Mouse (Mus musculus): ENCODE data around the gene Prkn. TPM values are rescaled to one million over a fixed set of nuclear protein-coding genes. Genes with fewer than 3 reads are reported as not detected.
"Not testable (repeated sequence)": the region's sequence is repeated elsewhere in the genome, so short reads cannot be mapped to it uniquely, and the experiment has no call there.

Gene Prkn
- total and polyA plus RNA-seq, 3 experiments = 0.86 to 5.7 (median 2.3) TPM

GRCm38 (mm10) chr17:11988110-11988837, 1148.1 kb downstream of the Prkn start:
- TF ChIP-seq GATA1 (IDR thresholded peaks at IDR 0.05; ENCODE audit: borderline replicate concordance, low read length) (no peak), CTCF (IDR thresholded peaks at IDR 0.05; ENCODE audit: low read depth, low read length) (no peak), TAL1 (conservative IDR thresholded peaks at IDR 0.05; ENCODE audit: low read depth, low read length) (no peak), POLR2AphosphoS5 (IDR thresholded peaks at IDR 0.05; ENCODE audit: insufficient replicate concordance, low read depth, low read length) (no peak), GATA2 (IDR thresholded peaks at IDR 0.05; ENCODE audit: borderline replicate concordance, low read depth, low read length) (no peak)
- DNase-seq (ENCODE audit: low spot score) (no peak), ATAC-seq (ENCODE audit: extremely low read depth, insufficient number of reproducible peaks, low FRiP score, poor library complexity, severe bottlenecking) (no peak)
- Histone ChIP-seq H3K4me1 (ENCODE audit: insufficient read depth, low read depth, low read length) (peaks cover 5% of the 10 kb centered on the region), H3K36me3 (replicated peaks) (no peaks in the 10 kb centered on the region), H3K27me3 (ENCODE audit: insufficient read depth, low read length) (peaks cover 44% of the 10 kb centered on the region), H3K4me3 (ENCODE audit: low read depth, low read length) (no peak overlapping the region), H3K9me3 (replicated peaks) (no peaks in the 10 kb centered on the region)

GRCm38 (mm10) chr17:11989296-11989695, 1149.1 kb downstream of the Prkn start:
- Histone ChIP-seq H3K9me3 (replicated peaks) (no peaks in the 10 kb centered on the region), H3K4me1 (ENCODE audit: insufficient read depth, low read depth, low read length) (peaks cover 5% of the 10 kb centered on the region), H3K27me3 (ENCODE audit: insufficient read depth, low read length) (peaks cover 39% of the 10 kb centered on the region), H3K36me3 (replicated peaks) (no peaks in the 10 kb centered on the region), H3K4me3 (ENCODE audit: low read depth, low read length) (no peak overlapping the region)
- TF ChIP-seq POLR2AphosphoS5 (IDR thresholded peaks at IDR 0.05; ENCODE audit: insufficient replicate concordance, low read depth, low read length) (no peak), GATA2 (IDR thresholded peaks at IDR 0.05; ENCODE audit: borderline replicate concordance, low read depth, low read length) (no peak), GATA1 (IDR thresholded peaks at IDR 0.05; ENCODE audit: borderline replicate concordance, low read length) (no peak), CTCF (IDR thresholded peaks at IDR 0.05; ENCODE audit: low read depth, low read length) (no peak), TAL1 (conservative IDR thresholded peaks at IDR 0.05; ENCODE audit: low read depth, low read length) (no peak)
- no peak for ATAC-seq (ENCODE audit: extremely low read depth, insufficient number of reproducible peaks, low FRiP score, poor library complexity, severe bottlenecking)
- no peak for DNase-seq (ENCODE audit: low spot score)

GRCm38 (mm10) chr17:11990386-11991087, 1150.4 kb downstream of the Prkn start:
- no peaks in the 10 kb centered on the region for H3K9me3 ChIP-seq (replicated peaks)
- H3K4me1 ChIP-seq (ENCODE audit: insufficient read depth, low read depth, low read length) = peaks cover 14% of the 10 kb centered on the region
- ATAC-seq (ENCODE audit: extremely low read depth, insufficient number of reproducible peaks, low FRiP score, poor library complexity, severe bottlenecking) (no peak), DNase-seq (ENCODE audit: low spot score) (no peak)
- no peak overlapping the region for H3K4me3 ChIP-seq (ENCODE audit: low read depth, low read length)
- no peak for TF ChIP-seq GATA1 (IDR thresholded peaks at IDR 0.05; ENCODE audit: borderline replicate concordance, low read length)
- peaks cover 31% of the 10 kb centered on the region for H3K27me3 ChIP-seq (ENCODE audit: insufficient read depth, low read length)
- no peaks in the 10 kb centered on the region for H3K36me3 ChIP-seq (replicated peaks)

- H3K9me3 ChIP-seq (replicated peaks) = no peaks in the 10 kb centered on the region
- peaks cover 22% of the 10 kb centered on the region for H3K27me3 ChIP-seq (ENCODE audit: insufficient read depth, low read length)
- DNase-seq (ENCODE audit: low spot score) = peak; percentile 19
- no peak for ATAC-seq (ENCODE audit: extremely low read depth, insufficient number of reproducible peaks, low FRiP score, poor library complexity, severe bottlenecking)
- no peak for TF ChIP-seq POLR2AphosphoS5 (IDR thresholded peaks at IDR 0.05; ENCODE audit: insufficient replicate concordance, low read depth, low read length)
- 0 out of 2 replicates have a peak, but pooled peaks have one; percentile 15 for TF ChIP-seq CTCF (IDR thresholded peaks at IDR 0.05; ENCODE audit: low read depth, low read length)
- H3K4me1 ChIP-seq (ENCODE audit: insufficient read depth, low read depth, low read length) = peaks cover 29% of the 10 kb centered on the region
- H3K4me3 ChIP-seq (ENCODE audit: low read depth, low read length) = no peak overlapping the region
- H3K36me3 ChIP-seq (replicated peaks) = no peaks in the 10 kb centered on the region
Measured at GRCm38 (mm10) chr17:11993249-11993648, 1153.1 kb downstream of the Prkn start.

- Histone ChIP-seq H3K4me3 (ENCODE audit: low read depth, low read length) (no peak overlapping the region), H3K4me1 (ENCODE audit: insufficient read depth, low read depth, low read length) (peaks cover 29% of the 10 kb centered on the region), H3K27me3 (ENCODE audit: insufficient read depth, low read length) (peaks cover 20% of the 10 kb centered on the region), H3K36me3 (replicated peaks) (no peaks in the 10 kb centered on the region), H3K9me3 (replicated peaks) (no peaks in the 10 kb centered on the region)
- DNase-seq (ENCODE audit: low spot score) = no peak
- TF ChIP-seq POLR2AphosphoS5 (IDR thresholded peaks at IDR 0.05; ENCODE audit: insufficient replicate concordance, low read depth, low read length) (no peak), TAL1 (conservative IDR thresholded peaks at IDR 0.05; ENCODE audit: low read depth, low read length) (no peak), GATA1 (IDR thresholded peaks at IDR 0.05; ENCODE audit: borderline replicate concordance, low read length) (no peak), CTCF (IDR thresholded peaks at IDR 0.05; ENCODE audit: low read depth, low read length) (no peak)
- ATAC-seq (ENCODE audit: extremely low read depth, insufficient number of reproducible peaks, low FRiP score, poor library complexity, severe bottlenecking) = no peak
Measured at GRCm38 (mm10) chr17:11994252-11994651, 1154.1 kb downstream of the Prkn start.

GRCm38 (mm10) chr17:11994754-11995153, 1154.6 kb downstream of the Prkn start:
- DNase-seq (ENCODE audit: low spot score); ATAC-seq (ENCODE audit: extremely low read depth, insufficient number of reproducible peaks, low FRiP score, poor library complexity, severe bottlenecking); H3K4me3 ChIP-seq (ENCODE audit: low read depth, low read length); H3K9me3 ChIP-seq (replicated peaks); H3K36me3 ChIP-seq (replicated peaks): not testable (repeated sequence)
- peaks cover 29% of the 10 kb centered on the region for H3K4me1 ChIP-seq (ENCODE audit: insufficient read depth, low read depth, low read length)
- H3K27me3 ChIP-seq (ENCODE audit: insufficient read depth, low read length) = peaks cover 16% of the 10 kb centered on the region

GRCm38 (mm10) chr17:11995522-11995921, 1155.3 kb downstream of the Prkn start:
- no peak for DNase-seq (ENCODE audit: low spot score)

More at GRCm38 (mm10) chr17:11995522-11995921, 1155.3 kb downstream of the Prkn start:
- ATAC-seq (ENCODE audit: extremely low read depth, insufficient number of reproducible peaks, low FRiP score, poor library complexity, severe bottlenecking) = no peak
- no peaks in the 10 kb centered on the region for H3K9me3 ChIP-seq (replicated peaks)
- H3K4me3 ChIP-seq (ENCODE audit: low read depth, low read length) = no peak overlapping the region
- H3K27me3 ChIP-seq (ENCODE audit: insufficient read depth, low read length) = peaks cover 16% of the 10 kb centered on the region
- H3K4me1 ChIP-seq (ENCODE audit: insufficient read depth, low read depth, low read length) = peaks cover 32% of the 10 kb centered on the region
- H3K36me3 ChIP-seq (replicated peaks) = no peaks in the 10 kb centered on the region
- TF ChIP-seq GATA2 (IDR thresholded peaks at IDR 0.05; ENCODE audit: borderline replicate concordance, low read depth, low read length) (no peak), CTCF (IDR thresholded peaks at IDR 0.05; ENCODE audit: low read depth, low read length) (no peak), GATA1 (IDR thresholded peaks at IDR 0.05; ENCODE audit: borderline replicate concordance, low read length) (no peak)

All from G1E (cell line).